Mouse (Mus musculus) liver, adult 2 months (tissue): ENCODE measurements around the gene Hadh. TPM values are rescaled to one million over a fixed set of nuclear protein-coding genes. Genes with fewer than 3 reads are reported as not detected.
A peak's percentile ranks its signal among the peaks of the same experiment; 100 is the strongest.

Experiments
- DNase-seq: peaks from one replicate; pipeline ENCODE4 v3.0.0-alpha.2; 2011; ENCODE audit warnings: low read depth, low spot score; ENCODE audit errors: extremely low read depth
- H3K27ac ChIP-seq: fragments of 200-500 bp; replicated peaks from 2 replicates; pipeline ENCODE4 v1.5.1; 2012; ENCODE audit warnings: low read depth, mild to moderate bottlenecking, control low read depth, inconsistent platforms, low read length; ENCODE audit not compliant: insufficient read depth
- H3K27me3 ChIP-seq: fragments of 200-500 bp; 2 replicates; pipeline ENCODE4 v1.6.1; 2012; ENCODE audit warnings: mild to moderate bottlenecking, moderate library complexity, low read length, inconsistent platforms; ENCODE audit not compliant: control insufficient read depth, insufficient read depth
- H3K36me3 ChIP-seq: fragments of 200-500 bp; 2 replicates; pipeline ENCODE4 v1.6.1; 2012; ENCODE audit warnings: low read length, inconsistent platforms; ENCODE audit not compliant: control insufficient read depth, insufficient read depth
- H3K4me1 ChIP-seq: fragments of 200-500 bp; 2 replicates; pipeline ENCODE4 v1.6.1; 2011; ENCODE audit warnings: low read length; ENCODE audit not compliant: control insufficient read depth, insufficient read depth
- H3K4me3 ChIP-seq: fragments of 200-500 bp; 2 replicates; pipeline ENCODE4 v1.5.1; 2011; ENCODE audit warnings: low read depth, mild to moderate bottlenecking, control low read depth, low read length, moderate library complexity; ENCODE audit not compliant: insufficient read depth
- H3K79me2 ChIP-seq: fragments of 200-500 bp; 2 replicates; pipeline ENCODE4 v1.6.1; 2012; ENCODE audit warnings: inconsistent platforms, mild to moderate bottlenecking, low read length, moderate library complexity; ENCODE audit not compliant: control insufficient read depth, insufficient read depth
- H3K9ac ChIP-seq: fragments of 200-500 bp; 2 replicates; pipeline ENCODE4 v1.6.1; 2012; ENCODE audit warnings: low read depth, mild to moderate bottlenecking, control low read depth, inconsistent platforms, low read length
- CTCF ChIP-seq: fragments of 200-500 bp; IDR thresholded peaks from 2 replicates; pipeline ENCODE4 v1.5.1; 2011; ENCODE audit warnings: low read depth, low read length, control low read depth
- POLR2A ChIP-seq: fragments of 200-500 bp; IDR thresholded peaks from 2 replicates; pipeline ENCODE4 v1.6.1; 2011; ENCODE audit warnings: low read length, control low read depth; ENCODE audit not compliant: insufficient read depth; ENCODE audit errors: extremely low read depth
- WGBS: fragments of 180-500 bp; shearing (Covaris S2); methylation state at CpG from one replicate; pipeline ENCODE4 v1.1.7; 2018; 5-methylcytosine and 5-hydroxymethylcytosine counted together
- polyA plus RNA-seq: library from polyadenylated mRNA; depleted of rRNA; stranded (reverse); fragments of >200 nt; gene quantifications from 2 replicates; pipeline ENCODE4 v1.2.3, GENCODE M21; 2012
- total RNA-seq: library from RNA; depleted of rRNA; stranded (reverse); fragments of >200 nt; gene quantifications from 2 replicates; pipeline ENCODE4 v1.2.3, GENCODE M21; 2014

The Hadh gene
- total and polyA plus RNA-seq, 2 experiments, result 302 to 366 TPM

- DNase-seq, result peak; percentile 73
- peaks cover 13% of the 10 kb centered on the region; the same call in 1 of the 2 replicates for H3K79me2 ChIP-seq
- H3K4me3 ChIP-seq, result no peak overlapping the region
- peaks cover 11% of the 10 kb centered on the region for H3K4me1 ChIP-seq
- H3K36me3 ChIP-seq, result peaks cover 9% of the 10 kb centered on the region; the same call in 1 of the 2 replicates
- TF ChIP-seq CTCF (peak; percentile 50), POLR2A (no peak)
- no peak overlapping the region for H3K9ac ChIP-seq
- WGBS, result 6% methylated on average over 6 of the region's 6 CpGs
- no peaks in the 10 kb centered on the region for H3K27me3 ChIP-seq
- H3K27ac ChIP-seq, result no peak overlapping the region
Measured at GRCm38 (mm10) chr3:131299908-131300307, 28.0 kb upstream of the Hadh start.

GRCm38 (mm10) chr3:131299078-131299477, 27.2 kb upstream of the Hadh start:
- H3K27me3 ChIP-seq, result no peaks in the 10 kb centered on the region
- 57% methylated on average over 9 of the region's 9 CpGs for whole genome bisulfite sequencing
- peaks cover 9% of the 10 kb centered on the region; the same call in 1 of the 2 replicates for H3K36me3 ChIP-seq
- peaks cover 11% of the 10 kb centered on the region for H3K4me1 ChIP-seq
- peak; percentile 55 for DNase-seq
- no peak overlapping the region for H3K27ac ChIP-seq
- H3K9ac ChIP-seq, result no peak overlapping the region
- peaks cover 13% of the 10 kb centered on the region; the same call in 1 of the 2 replicates for H3K79me2 ChIP-seq
- H3K4me3 ChIP-seq, result no peak overlapping the region
- TF ChIP-seq POLR2A, result no peak
- no peak for TF ChIP-seq CTCF

GRCm38 (mm10) chr3:131296893-131297292, 25.0 kb upstream of the Hadh start:
- 93% methylated on average over 7 of the region's 7 CpGs for WGBS
- DNase-seq, result no peak
- H3K27ac ChIP-seq, result no peak overlapping the region
- peaks cover 12% of the 10 kb centered on the region; the same call in 1 of the 2 replicates for H3K36me3 ChIP-seq
- peaks cover 12% of the 10 kb centered on the region; the same call in 1 of the 2 replicates for H3K79me2 ChIP-seq
- H3K27me3 ChIP-seq, result no peaks in the 10 kb centered on the region
- H3K9ac ChIP-seq, result no peak overlapping the region
- H3K4me1 ChIP-seq, result peaks cover 10% of the 10 kb centered on the region
- TF ChIP-seq POLR2A (no peak), CTCF (no peak)
- H3K4me3 ChIP-seq, result no peak overlapping the region

DNA sequence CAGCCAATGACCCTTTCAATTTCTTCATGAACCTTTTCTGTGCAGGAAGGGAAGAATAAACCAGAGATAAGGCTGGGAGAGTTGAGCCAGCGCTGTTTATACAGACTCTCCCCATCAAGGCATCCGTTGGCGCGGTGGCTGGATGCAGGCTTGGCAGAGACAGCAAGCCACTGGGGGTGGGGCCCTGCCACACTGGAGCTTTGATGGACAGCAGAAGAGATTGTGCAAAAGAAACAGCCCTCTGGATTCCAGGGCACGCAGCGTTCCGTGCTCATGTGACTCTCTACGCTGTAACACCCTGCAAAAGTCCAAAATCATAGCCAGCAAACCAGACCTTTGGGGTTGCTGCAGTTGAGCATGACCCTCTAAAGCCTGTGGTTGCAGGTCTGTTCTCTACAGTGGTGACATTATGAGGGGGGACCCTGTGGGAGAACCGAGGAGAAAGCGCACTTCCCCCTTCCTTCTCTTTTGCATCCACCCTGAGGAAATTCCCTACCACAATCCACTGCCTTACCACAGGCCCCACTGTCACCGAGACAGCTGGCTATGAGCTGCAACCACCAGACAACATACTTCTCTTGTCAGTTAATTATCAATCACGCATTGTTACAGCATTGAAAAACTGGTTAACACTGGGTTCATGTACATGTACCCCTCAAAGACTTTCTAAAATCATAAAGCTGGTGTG, 23.8 kb upstream of the Hadh start:
- Histone ChIP-seq H3K79me2 (peaks cover 6% of the 10 kb centered on the region; the same call in 1 of the 2 replicates), H3K36me3 (peaks cover 14% of the 10 kb centered on the region; the same call in 1 of the 2 replicates), H3K9ac (no peak overlapping the region), H3K27me3 (no peaks in the 10 kb centered on the region), H3K27ac (peak overlapping the region; percentile 46), H3K4me3 (no peak overlapping the region), H3K4me1 (peaks cover 6% of the 10 kb centered on the region)
- 23% methylated on average over 12 of the region's 12 CpGs for WGBS
- TF ChIP-seq CTCF (no peak), POLR2A (no peak)
- peak; percentile 89 for DNase-seq

- Histone ChIP-seq H3K4me3 (no peak overlapping the region), H3K79me2 (peaks cover 6% of the 10 kb centered on the region; the same call in 1 of the 2 replicates), H3K9ac (no peak overlapping the region), H3K36me3 (peaks cover 18% of the 10 kb centered on the region; the same call in 1 of the 2 replicates), H3K27ac (no peak overlapping the region), H3K4me1 (peaks cover 3% of the 10 kb centered on the region; the same call in 1 of the 2 replicates), H3K27me3 (no peaks in the 10 kb centered on the region)
- TF ChIP-seq POLR2A (no peak), CTCF (no peak)
- 63% methylated on average over 3 of the region's 3 CpGs for WGBS
- DNase-seq, result no peak
Measured at GRCm38 (mm10) chr3:131294503-131294902, 22.6 kb upstream of the Hadh start.

DNA sequence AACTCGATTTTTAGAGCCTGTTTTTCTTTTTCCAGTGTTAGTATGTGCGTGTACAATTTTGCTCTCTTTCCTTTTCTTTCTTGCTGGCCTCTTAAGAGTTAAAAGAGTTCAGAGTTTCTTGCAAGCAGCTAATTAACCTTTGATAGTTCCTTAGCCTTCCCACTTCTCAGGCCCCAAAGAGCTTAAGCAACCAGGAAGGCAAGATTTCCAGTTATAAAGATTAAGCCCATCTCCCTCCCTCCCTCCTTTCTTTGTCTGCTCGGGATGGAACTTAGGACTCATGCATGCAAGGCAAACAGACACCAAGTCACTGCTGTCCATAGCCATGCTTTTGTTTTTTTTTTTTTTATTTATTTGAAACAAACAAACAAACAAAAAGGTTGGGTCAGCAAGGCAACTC, 21.1 kb upstream of the Hadh start:
- 66% methylated on average over 3 of the region's 3 CpGs for WGBS
- no peak for DNase-seq

More for the DNA sequence above, 21.1 kb upstream of the Hadh start:
- Histone ChIP-seq H3K4me3 (no peak overlapping the region), H3K9ac (no peak overlapping the region), H3K27me3 (no peaks in the 10 kb centered on the region), H3K36me3 (peaks cover 21% of the 10 kb centered on the region; the same call in 1 of the 2 replicates), H3K27ac (no peak overlapping the region), H3K4me1 (peaks cover 3% of the 10 kb centered on the region; the same call in 1 of the 2 replicates), H3K79me2 (no peaks in the 10 kb centered on the region)
- TF ChIP-seq CTCF (no peak), POLR2A (no peak)
